Mouse (Mus musculus) lung, postnatal 10 days (tissue): ENCODE results near the gene Lrrc9.
A peak's percentile ranks its signal among the peaks of the same experiment; 100 is the strongest.

Experiments
- DNase-seq: peaks from one replicate; pipeline ENCODE4 v3.0.0; 2021

Lrrc9 gene

DNA sequence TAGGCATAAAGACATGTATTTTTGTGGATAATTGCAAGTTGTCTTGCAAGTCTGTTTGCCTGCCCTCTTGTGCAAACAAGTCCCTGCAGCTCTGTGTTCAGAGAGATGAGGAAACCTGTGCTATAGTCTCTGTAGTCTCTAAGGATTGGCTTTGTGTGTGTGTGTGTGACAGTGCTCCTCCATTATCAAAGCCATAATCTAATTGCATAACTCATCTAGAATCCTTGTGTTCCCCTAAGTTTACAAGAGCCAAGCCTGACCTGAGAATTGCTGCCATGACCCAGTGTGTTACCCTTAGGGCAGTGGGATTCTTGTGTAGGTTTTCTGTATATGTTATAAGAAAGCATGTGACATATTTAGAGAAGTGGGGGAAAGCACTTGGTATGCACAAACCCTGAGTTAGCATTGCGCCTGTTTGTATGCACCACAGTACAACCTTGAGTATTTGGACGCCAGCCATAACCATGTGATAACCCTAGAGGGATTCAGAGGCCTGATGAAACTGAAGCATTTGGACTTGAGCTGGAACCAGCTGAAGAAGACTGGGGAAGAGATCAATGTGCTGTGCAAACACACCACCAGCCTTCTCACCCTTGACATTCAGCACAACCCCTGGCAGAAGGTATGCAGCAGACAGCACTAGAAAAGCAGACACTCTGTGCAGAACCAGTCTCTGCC lies 35.2 kb downstream of the Lrrc9 start:
- no peak for DNase-seq

DNA sequence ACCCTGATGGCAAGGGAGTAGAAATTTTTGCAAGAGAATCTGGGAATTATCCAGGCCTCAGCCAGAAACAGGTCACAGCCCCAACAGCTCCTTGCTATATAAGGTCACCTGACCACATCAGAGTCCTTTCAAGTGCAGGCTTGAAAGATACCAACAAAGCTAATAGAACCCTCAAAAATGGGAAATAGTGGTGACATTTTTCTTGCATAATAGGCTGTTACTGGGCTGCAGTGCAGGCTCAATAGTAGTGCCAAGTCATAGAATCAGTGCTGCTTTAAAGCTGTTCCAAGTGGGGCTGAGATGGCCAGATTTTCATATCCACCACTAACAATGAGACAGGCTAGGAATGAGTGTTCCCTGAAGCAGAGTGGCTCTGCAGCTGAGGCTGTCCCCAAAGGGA lies 40.6 kb downstream of the Lrrc9 start:
- peak; percentile 7 for DNase-seq

DNA sequence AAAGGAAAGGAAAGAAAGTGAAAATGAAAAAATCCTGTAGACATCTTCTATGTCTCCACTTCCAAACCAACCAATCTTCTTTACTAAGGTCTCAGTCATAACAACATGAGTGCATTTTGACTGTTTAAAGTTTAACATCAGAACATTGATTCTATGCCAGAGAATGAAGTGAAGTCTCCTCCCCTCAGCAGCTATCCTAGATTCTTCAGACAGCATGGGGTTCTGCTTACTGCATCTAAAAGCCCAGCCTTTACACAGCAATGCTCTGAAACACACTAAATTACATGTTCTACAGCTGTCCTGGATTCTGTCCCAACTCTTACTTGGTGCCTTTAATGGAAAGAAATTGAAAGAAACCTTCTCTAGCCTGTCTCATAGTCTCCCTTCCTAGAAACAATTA lies 43.2 kb downstream of the Lrrc9 start:
- DNase-seq = no peak

DNA sequence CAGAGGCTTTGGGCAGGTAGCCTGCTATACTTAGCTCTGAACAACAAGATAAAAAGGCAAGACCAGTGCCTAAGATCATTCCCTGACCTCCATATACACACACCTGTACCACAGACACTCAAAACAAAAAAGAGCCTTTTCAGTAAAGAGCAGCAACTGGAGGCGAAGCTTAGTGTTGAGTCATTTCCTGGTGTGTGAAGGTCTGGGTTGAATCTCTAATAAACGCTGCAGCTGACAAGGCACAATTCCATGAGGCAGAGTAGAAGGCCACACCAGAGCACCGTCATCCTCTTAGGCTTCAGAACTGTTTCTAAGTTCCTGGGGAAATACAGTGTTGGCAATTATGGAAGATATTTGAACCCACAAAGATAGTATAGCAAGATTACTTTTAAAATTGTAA lies 45.8 kb downstream of the Lrrc9 start:
- no peak for DNase-seq

DNA sequence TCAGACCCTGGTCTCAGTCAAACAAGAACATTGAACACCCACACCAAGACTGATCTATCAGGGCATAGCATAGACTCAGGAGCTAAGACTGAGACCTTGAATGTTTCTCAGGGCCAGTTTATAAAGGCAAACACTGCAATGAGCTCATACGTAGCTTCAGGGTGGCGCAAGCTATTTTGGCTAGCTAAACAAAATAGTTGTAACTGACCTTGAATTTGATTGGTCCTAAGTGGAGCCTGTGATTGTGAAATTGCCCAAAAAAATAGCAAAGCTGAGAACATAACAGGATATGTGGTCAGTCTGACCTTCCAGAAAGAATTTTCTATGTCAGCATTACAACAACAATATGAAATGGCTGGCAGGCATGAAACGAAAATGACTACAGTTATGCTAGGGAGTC lies 48.3 kb downstream of the Lrrc9 start:
- peak; percentile 57 for DNase-seq

DNA sequence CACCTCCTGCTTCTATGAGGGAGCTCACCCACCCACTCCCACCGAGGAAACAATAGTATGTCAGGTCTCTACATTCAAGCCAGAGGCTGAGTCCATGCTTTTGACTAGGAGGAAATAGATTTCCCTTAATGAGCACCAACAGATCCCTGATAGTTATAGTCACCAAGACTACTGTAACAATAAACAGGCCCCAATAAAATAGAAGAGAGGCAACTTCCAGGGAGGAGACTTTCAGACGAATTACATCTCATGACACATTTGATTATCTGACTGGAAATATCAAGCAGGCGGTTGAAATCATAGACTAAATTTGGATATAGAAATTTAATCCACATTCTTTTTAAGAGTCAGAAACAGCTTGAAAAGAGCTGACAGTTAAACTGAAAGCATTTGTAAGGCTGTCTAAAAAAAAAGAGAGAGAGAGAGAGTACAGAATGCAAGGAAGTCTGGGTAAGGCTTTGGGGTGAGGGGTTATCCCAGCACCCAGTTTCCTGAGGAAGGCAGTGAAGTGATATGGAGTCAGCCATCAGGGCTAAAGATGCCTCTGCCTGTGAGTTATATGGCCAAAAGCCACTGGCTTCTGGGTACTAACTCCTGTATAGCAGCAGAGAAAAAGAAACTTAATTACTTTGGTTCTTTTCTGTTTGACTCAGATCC lies 49.5 kb downstream of the Lrrc9 start:
- peak; percentile 13 for DNase-seq

DNA sequence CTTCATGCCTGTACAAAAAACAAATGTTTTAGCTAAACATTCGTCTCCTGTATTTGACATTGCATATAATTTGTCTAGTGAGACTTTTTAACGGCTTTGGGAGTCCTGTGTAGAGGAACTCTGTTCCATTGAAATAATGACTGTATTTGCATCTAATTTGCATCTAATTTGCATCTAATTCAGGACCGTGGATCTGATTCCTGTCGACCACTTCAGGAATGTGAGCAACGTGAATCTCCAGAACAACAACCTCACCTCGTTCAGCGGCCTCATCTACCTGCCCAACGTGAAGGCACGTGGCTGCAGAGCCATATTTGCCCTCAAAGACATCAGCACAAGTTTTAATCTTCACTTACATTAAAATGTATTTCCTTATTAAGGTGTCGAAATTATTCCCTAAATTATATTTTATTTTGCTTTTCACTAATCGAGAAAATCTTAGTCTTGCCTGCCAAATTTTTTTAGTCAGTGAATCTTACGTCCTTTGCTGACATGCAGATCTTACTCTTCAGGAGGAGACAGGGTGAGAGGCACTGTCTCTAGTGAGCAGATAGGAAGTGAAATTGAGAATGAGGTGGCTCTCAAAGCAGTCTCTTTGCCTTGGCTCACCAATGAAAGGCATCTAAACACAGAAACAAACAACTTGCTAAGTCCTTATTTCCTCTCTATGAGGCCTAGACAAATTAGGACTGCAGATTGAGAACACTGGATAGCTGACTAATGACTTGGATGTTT lies 55.4 kb downstream of the Lrrc9 start:
- no peak for DNase-seq

DNA sequence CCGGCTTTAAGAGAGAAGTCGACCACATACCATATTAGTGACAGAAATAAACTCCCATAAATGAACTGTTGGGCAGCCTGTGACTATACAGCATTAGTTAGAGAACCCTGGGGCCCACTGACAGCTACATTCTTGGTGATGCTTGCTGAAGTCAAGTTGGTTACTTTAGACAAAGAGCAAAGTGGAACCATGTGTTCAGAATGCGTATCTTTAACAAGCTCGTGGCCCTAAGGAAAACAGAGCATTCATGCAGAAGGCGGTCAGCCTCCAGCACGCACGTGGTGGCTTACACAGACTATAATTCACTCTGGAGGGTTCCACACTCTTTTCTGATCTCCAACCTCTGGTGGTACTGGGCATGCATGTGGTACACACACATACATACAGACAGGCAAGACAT lies 67.9 kb downstream of the Lrrc9 start:
- DNase-seq = no peak

DNA sequence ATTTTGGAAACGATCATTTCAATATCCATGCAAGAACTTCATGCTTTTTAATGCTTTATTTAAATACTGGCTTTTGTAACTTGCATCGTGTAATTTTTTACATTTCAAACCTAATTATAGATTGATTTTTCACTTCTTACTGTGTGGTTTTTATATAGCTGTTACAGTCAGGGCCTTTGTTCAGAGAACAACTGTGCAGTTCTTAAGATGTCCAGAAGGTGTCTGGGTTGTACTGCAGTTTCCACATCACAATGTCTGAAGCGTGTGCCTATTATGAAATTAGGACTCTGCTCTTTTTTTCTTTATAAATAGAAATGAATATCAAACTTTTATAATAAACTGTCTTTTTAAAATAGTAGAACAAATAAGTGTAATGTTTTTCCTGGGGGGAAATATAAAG lies 73.8 kb downstream of the Lrrc9 start:
- DNase-seq = peak; percentile 59

DNA sequence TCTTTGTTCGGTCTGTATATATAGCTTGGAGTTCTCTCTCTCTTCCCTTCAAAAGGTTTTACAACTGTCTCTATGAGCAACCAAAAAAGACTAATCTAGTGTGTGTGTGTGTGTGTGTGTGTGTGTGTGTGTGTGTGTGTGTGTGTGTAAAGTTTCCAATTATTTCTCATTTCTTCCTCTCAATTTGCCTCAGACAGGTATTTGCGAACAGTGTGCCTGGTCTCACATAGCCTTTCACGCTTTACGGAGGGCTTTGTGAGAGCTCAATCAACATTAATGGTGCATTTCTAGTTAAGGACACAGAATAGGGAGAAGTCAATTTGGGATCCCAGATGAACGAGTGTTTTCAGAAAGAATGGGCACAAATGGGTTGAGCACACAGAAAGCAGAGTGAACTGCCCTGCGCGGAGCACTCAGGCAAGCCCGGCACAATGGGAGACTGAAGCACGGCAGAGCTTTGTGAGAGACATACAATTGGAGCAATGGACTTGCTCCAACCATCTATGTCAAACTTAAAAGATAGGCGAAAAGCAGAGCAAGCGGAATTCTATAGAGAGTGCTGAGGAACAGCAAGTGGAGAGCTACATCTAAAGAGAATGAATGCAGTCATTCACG lies 76.6 kb downstream of the Lrrc9 start:
- no peak for DNase-seq

DNA sequence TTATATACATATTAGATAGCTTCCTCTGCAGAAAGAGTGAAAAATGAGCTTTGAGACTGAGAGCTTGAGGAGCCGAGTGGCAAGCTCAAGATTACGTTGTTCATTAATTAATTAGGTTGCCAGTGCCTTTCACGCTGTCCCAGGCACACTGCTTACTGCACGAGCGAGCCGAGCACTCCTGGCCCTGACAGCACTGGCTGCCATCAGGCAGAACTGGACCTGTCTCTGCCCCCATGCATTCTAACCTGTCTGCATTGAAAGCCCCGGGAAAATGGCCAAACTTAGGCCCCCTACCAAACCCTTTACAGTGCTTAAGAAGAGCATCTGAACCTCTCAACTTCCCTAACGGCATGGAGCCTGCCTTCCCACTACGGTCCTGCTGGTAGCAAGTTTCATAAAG lies 77.7 kb downstream of the Lrrc9 start:
- DNase-seq = no peak

DNA sequence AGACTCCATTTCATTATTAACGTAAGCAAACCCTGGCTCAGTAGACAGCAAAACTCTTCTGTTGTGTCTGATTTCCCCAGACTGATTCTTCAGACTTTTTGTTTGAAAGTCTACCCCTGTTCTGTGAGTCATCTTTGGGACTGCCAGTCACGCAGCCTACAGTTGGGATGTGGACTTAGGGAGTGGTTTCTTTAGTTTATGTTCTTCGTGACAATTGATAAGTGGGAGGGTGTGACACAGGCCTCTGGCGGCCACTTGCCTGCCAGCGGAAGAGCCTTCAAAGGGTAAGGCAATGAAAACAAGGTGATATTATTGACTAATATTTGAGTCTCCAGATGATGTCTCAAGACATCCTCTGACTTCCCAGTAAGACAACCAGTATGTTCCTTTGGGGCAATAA lies 78.2 kb downstream of the Lrrc9 start:
- DNase-seq = no peak

DNA sequence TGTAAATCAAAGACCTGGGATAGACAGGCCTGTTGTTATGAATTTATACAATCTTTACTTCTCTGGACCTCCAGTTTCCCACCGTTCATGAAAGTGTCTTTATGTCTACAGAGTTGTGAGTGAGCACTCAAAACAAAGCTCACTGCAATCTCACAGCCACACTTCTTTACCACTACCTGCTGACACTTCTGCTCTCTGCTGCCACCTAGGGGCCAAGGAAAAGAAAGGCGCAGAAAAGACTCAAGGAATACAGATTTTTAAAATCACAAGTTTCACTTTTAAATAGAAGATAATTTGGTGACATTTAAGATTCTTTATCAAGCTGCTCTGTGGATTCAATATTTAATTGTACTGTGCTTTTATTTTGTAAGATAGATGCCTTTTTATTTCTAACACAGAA lies 79.0 kb downstream of the Lrrc9 start:
- DNase-seq = peak; percentile 71

DNA sequence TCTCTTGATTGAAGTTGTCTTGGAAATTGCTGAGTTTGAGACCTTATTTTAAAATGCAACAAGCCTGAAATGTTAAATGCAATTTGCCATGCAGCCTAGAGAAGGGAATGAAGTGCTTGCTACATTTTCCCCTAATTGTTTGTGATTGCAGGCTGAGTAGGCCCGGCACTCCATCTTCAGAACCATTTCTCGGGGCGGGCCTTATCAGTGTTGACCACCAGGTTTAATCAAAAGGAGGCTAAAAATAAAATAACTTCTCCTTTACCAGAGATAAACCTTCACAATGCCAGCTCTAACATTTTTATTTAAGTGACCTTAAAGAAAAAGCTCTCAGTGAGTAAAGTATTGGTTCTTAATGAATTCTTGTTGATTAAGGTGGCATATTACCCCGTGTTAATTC lies 83.9 kb downstream of the Lrrc9 start:
- no peak for DNase-seq

DNA sequence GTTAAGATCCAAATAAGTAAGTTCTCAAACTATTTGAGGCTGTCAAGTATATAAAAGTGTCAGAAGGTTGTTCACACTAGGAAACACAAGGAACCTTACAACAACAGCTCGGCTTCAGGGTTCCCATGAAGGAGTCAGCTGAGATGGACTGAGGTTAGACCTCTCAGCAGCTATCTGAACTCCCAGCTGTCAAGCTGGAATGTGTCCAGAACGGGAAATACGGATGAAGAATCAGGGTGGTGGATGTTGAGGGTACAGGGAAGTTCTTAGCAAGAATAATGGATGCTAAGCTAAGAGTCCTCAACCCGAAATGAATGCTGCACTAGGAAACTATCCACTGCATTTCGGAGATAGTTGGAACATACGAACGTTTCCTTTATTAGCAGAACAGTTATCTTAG lies 90.6 kb downstream of the Lrrc9 start:
- no peak for DNase-seq

DNA sequence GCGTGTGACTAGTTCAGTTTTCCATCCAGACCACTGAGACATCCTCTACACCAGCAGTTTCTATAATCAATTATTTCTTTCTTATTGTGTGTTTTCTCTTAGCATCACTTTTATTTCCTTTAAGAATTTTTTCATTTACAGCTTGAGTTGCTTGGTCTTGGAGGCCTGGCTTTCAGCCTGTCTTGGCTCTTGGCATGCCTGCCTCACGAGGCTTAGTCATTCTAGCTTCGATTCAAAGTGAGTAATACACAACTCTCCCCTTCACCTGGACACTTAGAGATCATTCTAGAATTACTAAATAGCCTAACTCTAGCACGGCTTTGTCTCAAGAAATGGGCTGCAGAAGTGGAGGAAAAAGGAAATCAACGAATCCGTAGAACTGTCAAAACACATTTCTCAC lies 92.3 kb downstream of the Lrrc9 start:
- DNase-seq = no peak

DNA sequence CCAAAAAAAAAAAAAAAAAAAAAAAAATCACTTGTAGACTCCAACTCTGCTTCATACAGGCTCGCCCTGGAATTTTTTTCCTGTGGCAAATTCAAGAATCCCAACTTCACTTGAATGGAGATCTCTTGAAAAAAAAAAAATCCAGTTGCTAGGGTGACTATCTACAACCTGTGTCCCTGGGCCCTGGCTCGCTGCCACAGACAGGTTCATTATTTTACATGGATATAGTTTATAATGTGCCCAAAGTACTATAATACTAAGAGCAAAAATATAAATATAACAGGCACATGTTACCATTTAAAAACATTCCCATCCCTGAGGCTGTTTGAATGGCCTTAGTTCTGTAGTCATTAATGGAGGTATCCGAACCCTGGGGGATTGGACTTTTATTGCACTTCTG lies 93.9 kb downstream of the Lrrc9 start:
- no peak for DNase-seq

DNA sequence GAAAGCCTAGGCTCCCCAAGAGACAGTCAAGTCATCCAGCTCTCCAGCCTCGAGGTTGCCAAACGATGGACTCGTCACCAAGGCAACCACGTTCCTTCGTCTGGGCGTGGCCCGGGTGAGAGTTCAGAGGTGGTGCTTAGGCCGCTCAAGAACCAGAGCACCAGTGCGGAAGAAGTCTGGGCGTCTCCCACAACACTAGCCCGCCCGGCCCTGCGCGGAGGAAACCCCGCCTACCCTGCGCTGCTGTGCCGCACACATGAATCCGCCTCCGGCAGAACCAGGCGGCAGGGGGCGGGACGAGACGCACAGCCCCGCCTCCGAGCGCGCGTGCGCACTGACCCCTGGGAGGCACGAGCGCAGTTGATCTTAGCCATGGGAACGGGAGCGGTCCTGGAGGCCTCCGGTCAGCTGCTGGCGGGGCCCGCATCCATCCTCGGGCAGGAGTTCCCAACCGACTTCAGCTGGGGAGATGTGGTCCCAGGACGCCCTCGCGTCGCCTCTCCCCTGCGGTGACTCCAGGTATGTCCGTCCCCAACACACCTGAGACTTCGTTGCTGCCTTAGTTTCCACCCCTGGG lies 94.4 kb downstream of the Lrrc9 start, which contains the start of gene Pcnx4:
Pcnx4 (plus strand) TSS at position 363 of the 577 bp plus-strand sequence.
- DNase-seq = peak; percentile 97

DNA sequence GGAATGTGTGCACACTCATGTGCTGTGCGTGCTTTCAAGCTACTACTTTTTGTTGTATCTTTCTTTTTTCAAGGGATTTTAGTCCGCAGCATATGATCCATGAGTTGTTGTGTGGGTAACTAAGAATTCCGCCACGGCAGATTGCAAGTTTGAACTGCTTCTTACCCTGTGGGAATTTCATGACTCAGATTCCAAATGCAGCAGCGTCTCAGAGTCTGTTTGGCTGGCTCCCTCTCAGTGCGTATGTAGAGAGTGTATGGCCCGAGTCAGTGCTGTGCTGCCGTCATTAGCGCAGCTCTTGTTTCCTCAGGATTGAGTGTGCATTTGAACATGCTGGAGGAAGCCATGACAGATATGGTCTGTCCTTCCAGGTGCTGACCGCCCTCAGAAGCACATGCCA lies 96.9 kb downstream of the Lrrc9 start:
- DNase-seq = no peak

DNA sequence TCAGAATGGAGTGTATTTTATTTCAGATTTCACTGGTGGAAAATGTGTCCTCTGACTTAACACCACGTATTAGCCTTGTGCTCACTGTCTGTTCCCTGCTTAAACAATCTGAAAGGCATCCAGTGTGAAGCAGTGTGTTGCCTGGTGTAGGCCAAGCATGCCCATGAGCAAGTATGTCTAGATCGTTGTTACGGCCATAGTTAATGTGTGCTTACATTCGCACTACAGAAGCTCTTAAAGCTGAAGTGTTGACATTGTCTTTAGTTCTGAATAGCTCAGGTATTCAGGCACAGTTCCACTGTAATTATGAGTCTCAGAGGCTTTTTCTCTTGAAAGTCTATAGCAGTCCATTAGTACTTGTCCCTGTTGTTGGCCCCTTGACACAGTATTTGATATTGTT lies 112.7 kb downstream of the Lrrc9 start:
- DNase-seq = no peak

DNA sequence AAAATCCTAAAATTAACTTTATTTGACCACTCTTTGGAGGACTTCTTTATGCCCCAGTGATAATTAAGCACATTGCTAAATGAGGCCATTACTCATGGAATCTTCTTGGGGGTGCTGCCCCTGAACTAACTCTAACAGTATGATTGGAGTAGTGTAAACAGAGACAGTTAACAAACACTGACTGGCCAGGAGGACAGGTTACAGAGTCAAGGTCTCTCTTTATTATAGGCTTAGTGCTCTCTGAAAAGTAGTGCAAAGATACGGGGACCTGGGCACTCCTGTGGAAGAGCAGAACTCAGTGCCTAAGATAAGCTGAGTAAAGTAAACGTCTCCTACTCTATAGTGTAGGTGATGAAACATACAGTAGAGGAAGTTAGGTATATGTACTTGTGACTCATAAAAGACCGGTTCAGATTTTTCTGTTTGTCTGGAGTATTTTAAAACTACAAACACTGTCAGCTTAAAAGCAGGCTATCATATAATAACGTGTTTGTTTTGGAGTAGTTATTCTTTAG lies 122.7 kb downstream of the Lrrc9 start:
- no peak for DNase-seq
